Mouse (Mus musculus) stomach, embryonic 16.5 days (tissue): ENCODE data around the gene E4f1. TPM values are rescaled to one million over a fixed set of nuclear protein-coding genes. Genes with fewer than 3 reads are reported as not detected.
"Not testable (repeated sequence)": the region's sequence is repeated elsewhere in the genome, so short reads cannot be mapped to it uniquely, and the experiment has no call there.

Source experiments
- ATAC-seq: fragments of 200-750 bp; cut with Nextera tagmentation; 2 replicates; pipeline ENCODE4 v1.8.0; 2017; ENCODE audit warnings: moderate number of reproducible peaks, moderate TSS enrichment; ENCODE audit not compliant: insufficient read depth, low FRiP score
- H3K27ac ChIP-seq: fragments of 300-500 bp; sonication (generic); 2 replicates; pipeline ENCODE4 v1.5.1; 2014; ENCODE audit warnings: low read length
- H3K27me3 ChIP-seq: fragments of 300-500 bp; sonication (generic); 2 replicates; pipeline ENCODE4 v1.6.1; 2014; ENCODE audit warnings: low read length, control low read depth, mixed read lengths; ENCODE audit not compliant: control insufficient read depth, insufficient read depth
- H3K36me3 ChIP-seq: fragments of 300-500 bp; sonication (generic); 2 replicates; pipeline ENCODE4 v1.6.1; 2014; ENCODE audit warnings: low read length; ENCODE audit not compliant: control insufficient read depth, insufficient read depth
- H3K4me1 ChIP-seq: fragments of 300-500 bp; sonication (generic); 2 replicates; pipeline ENCODE4 v1.6.1; 2014; ENCODE audit warnings: low read length, control low read depth, mixed read lengths; ENCODE audit not compliant: control insufficient read depth, insufficient read depth
- H3K4me2 ChIP-seq: fragments of 300-500 bp; sonication (generic); 2 replicates; pipeline ENCODE4 v1.6.1; 2014; ENCODE audit warnings: low read depth, low read length, mixed read lengths
- H3K4me3 ChIP-seq: fragments of 300-500 bp; sonication (generic); replicated peaks from 2 replicates; pipeline ENCODE4 v1.5.1; 2014; ENCODE audit warnings: mild to moderate bottlenecking, low read length
- H3K9ac ChIP-seq: fragments of 300-500 bp; sonication (generic); 2 replicates; pipeline ENCODE4 v1.6.1; 2014; ENCODE audit warnings: low read length
- H3K9me3 ChIP-seq: fragments of 300-500 bp; sonication (generic); replicated peaks from 2 replicates; pipeline ENCODE4 v1.6.1; 2016; ENCODE audit warnings: low read length, control low read depth; ENCODE audit not compliant: control insufficient read depth
- WGBS: fragments of 180-500 bp; shearing (Covaris S2); extraction: QIAGEN DNeasy Blood & Tissue Kit; methylation state at CpG from one replicate; pipeline ENCODE4 v1.1.7; 2014; 5-methylcytosine and 5-hydroxymethylcytosine counted together
- polyA plus RNA-seq: library from polyadenylated mRNA; unstranded; fragments of >200 nt; fragmentation: Nextera tagmentation; extraction: Ambion mirVana; gene quantifications from 2 replicates; pipeline ENCODE4 v1.2.1, GENCODE M21; 2015

The E4f1 gene
- polyA plus RNA-seq, 1 experiment from 2014 or later, result 29.4 TPM

- H3K4me3 ChIP-seq, result no peak overlapping the region
- H3K27ac ChIP-seq, result peak overlapping the region; percentile 56
- H3K4me1 ChIP-seq, result peaks cover 4% of the 10 kb centered on the region; the same call in 1 of the 2 replicates
- H3K9ac ChIP-seq, result peak overlapping the region; percentile 38; the same call in 1 of the 2 replicates
- H3K9me3 ChIP-seq, result no peaks in the 10 kb centered on the region
- no peaks in the 10 kb centered on the region for H3K27me3 ChIP-seq
- H3K36me3 ChIP-seq, result peaks cover 8% of the 10 kb centered on the region
- WGBS, result 72% methylated on average over 14 of the region's 14 CpGs
- H3K4me2 ChIP-seq, result peak overlapping the region; percentile 1
- ATAC-seq, result peak; percentile 57; the same call in 1 of the 2 replicates
Observed at GRCm38 (mm10) chr17:24429201-24429983, 40.7 kb downstream of the E4f1 start.

- Histone ChIP-seq H3K4me1 (peaks cover 4% of the 10 kb centered on the region; the same call in 1 of the 2 replicates), H3K27ac (peak overlapping the region; percentile 97), H3K4me2 (peak overlapping the region; percentile 73), H3K9ac (peak overlapping the region; percentile 94), H3K9me3 (no peaks in the 10 kb centered on the region), H3K4me3 (peak overlapping the region; percentile 84), H3K36me3 (peaks cover 22% of the 10 kb centered on the region), H3K27me3 (no peaks in the 10 kb centered on the region)
- WGBS, result 2% methylated on average over 8 of the region's 8 CpGs
- ATAC-seq, result no peak
Observed at GRCm38 (mm10) chr17:24427170-24427557, 42.9 kb downstream of the E4f1 start.

DNA sequence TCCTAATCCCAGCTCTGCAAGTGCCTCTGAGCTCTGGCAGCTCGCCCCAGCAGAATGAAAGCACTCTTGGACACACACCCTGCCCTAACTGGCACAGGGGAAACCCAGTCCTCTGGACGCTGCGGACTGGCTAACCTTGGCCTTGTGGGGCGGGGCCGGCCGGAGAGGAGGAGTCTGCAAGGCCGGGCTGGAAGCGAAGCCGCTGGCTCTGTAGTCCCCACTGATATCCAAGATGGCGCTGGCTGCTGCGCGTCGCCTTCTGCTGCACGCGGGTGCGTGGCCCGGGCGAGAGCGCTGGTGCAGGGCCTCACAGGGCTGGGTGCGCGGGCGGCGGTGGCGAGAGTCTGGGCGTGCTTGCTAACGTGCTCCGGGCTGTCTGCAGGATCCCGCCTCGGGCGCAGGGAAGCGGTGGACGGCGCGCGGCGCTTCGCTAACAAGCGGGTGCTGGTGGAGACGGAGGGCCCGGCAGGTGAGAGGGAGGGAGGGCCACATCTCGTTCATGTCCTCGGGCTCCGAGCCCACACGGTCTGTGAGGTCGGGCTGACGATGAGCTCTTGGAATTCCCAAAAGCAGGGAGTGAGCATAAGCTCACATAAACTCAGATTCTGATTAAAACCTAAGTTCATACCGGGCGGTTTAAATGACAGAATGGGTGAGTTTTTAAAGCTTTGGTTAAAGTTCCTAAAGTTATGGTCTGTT is 43.5 kb downstream of the E4f1 start, which contains the start of gene Eci1:
Gene Eci1 (plus strand): TSS at position 171 of the 699 bp plus-strand sequence.
- H3K9me3 ChIP-seq, result no peaks in the 10 kb centered on the region
- no peaks in the 10 kb centered on the region for H3K27me3 ChIP-seq
- H3K4me1 ChIP-seq, result peaks cover 4% of the 10 kb centered on the region; the same call in 1 of the 2 replicates
- H3K4me3 ChIP-seq, result peak within 1 kb of the TSS; percentile 84
- peak; percentile 98 for ATAC-seq
- peak within 1 kb of the TSS; percentile 97 for H3K27ac ChIP-seq
- under 1% methylated on average over 47 of the region's 48 CpGs for WGBS
- H3K36me3 ChIP-seq, result peaks cover 23% of the 10 kb centered on the region
- peak within 1 kb of the TSS; percentile 94 for H3K9ac ChIP-seq
- H3K4me2 ChIP-seq, result peak within 1 kb of the TSS; percentile 73

DNA sequence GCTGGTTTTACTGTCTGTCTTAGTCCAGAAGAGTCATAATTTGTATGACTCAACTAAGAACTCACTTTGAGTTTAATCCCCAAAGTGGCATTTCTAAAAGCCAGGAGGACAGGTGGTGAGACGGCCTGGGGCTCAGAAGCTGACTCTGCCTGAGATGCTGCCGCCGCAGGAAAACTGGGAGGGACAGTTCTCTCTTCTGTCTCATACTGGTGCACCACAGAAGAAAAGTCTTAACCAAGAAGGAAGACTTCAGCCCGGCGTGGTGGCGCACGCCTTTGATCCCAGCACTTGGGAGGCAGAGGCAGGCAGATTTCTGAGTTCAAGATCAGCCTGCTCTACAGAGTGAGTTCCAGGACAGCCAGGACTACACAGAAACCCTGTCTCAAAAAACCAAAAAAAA is 44.2 kb downstream of the E4f1 start:
- H3K27ac ChIP-seq, result peak overlapping the region; percentile 97
- ATAC-seq, result no peak
- no peaks in the 10 kb centered on the region for H3K9me3 ChIP-seq
- peak overlapping the region; percentile 73 for H3K4me2 ChIP-seq
- H3K4me3 ChIP-seq, result no peak overlapping the region; the same call in 1 of the 2 replicates
- WGBS, result 85% methylated on average over 7 of the region's 7 CpGs
- peaks cover 4% of the 10 kb centered on the region; the same call in 1 of the 2 replicates for H3K4me1 ChIP-seq
- H3K9ac ChIP-seq, result peak overlapping the region; percentile 94; the same call in 1 of the 2 replicates
- H3K27me3 ChIP-seq, result no peaks in the 10 kb centered on the region
- peaks cover 30% of the 10 kb centered on the region for H3K36me3 ChIP-seq

GRCm38 (mm10) chr17:24425326-24425725 is 44.8 kb downstream of the E4f1 start:
- not testable (repeated sequence) for ATAC-seq, H3K9ac ChIP-seq, H3K4me2 ChIP-seq, H3K9me3 ChIP-seq, H3K4me1 ChIP-seq, H3K27ac ChIP-seq, H3K4me3 ChIP-seq, H3K27me3 ChIP-seq
- WGBS, result 82% methylated on average over 6 of the region's 8 CpGs
- H3K36me3 ChIP-seq, result peaks cover 34% of the 10 kb centered on the region

DNA sequence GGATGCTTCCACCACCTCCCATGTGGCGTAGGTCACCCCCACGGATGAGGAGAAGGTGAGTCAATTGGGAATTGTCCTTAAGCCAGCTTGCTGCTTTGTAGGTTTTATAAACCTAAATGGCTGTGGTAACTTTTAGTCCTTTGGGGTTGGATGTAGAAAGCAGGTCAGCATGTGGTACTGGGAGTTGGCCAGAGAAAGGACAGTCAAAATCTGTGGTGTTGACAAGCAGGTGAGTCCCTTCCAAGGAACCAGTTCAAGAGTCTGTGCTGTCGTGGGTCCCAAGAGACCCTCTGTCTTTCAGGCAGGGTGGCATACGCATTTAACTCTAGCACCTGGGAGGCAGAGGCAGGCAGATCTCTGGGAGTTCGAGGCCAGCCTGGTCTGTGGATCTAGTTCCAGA is 45.6 kb downstream of the E4f1 start:
- H3K36me3 ChIP-seq, result peaks cover 42% of the 10 kb centered on the region
- 92% methylated on average over 5 of the region's 5 CpGs for WGBS
- H3K4me2 ChIP-seq, result no peak overlapping the region
- ATAC-seq, result no peak
- H3K27ac ChIP-seq, result no peak overlapping the region
- H3K4me3 ChIP-seq, result no peak overlapping the region
- no peaks in the 10 kb centered on the region for H3K27me3 ChIP-seq
- H3K4me1 ChIP-seq, result peaks cover 4% of the 10 kb centered on the region; the same call in 1 of the 2 replicates
- no peaks in the 10 kb centered on the region for H3K9me3 ChIP-seq
- H3K9ac ChIP-seq, result no peak overlapping the region

GRCm38 (mm10) chr17:24423114-24423513 is 47.0 kb downstream of the E4f1 start:
- H3K4me3 ChIP-seq, result no peak overlapping the region
- no peak overlapping the region for H3K27ac ChIP-seq
- H3K36me3 ChIP-seq, result peaks cover 47% of the 10 kb centered on the region
- 86% methylated on average over 4 of the region's 4 CpGs for WGBS
- peaks cover 4% of the 10 kb centered on the region; the same call in 1 of the 2 replicates for H3K4me1 ChIP-seq
- H3K9me3 ChIP-seq, result no peaks in the 10 kb centered on the region
- H3K9ac ChIP-seq, result no peak overlapping the region
- ATAC-seq, result no peak
- H3K27me3 ChIP-seq, result no peaks in the 10 kb centered on the region
- H3K4me2 ChIP-seq, result no peak overlapping the region

DNA sequence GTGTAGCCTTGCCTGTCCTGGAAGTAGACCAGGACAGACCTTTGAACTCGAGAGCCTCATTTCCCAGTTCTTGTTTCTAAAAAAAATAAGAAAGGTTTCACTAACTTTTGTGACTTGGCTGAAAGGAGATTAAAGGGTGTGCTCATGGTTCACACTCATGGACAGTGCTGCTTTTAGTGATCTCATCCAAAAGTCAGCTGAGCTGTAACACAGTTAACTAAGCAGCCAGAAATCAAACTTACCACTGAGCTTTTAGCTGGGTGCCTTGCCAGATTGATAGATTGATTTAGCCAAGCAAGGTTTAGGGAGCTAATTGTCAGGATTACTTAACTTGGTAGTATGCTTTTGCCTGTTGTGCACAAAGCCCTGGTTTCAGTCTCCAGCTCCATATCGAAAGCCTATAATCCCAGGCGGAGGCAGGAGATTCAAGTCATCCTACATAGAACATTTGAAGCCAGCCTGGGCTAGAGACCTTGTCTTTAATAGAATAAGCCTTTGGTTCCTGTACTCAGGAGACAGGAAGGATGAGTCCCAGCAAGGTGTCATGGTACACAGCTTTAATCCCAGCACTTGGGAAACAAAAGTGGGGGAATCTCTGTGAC is 54.0 kb downstream of the E4f1 start:
- no peaks in the 10 kb centered on the region for H3K9me3 ChIP-seq
- peak overlapping the region; percentile 95 for H3K9ac ChIP-seq
- peak overlapping the region; percentile 95 for H3K4me3 ChIP-seq
- 81% methylated on average over 3 of the region's 3 CpGs for WGBS
- no peak overlapping the region for H3K27ac ChIP-seq
- no peaks in the 10 kb centered on the region for H3K27me3 ChIP-seq
- peaks cover 12% of the 10 kb centered on the region for H3K4me1 ChIP-seq
- peak overlapping the region; percentile 88 for H3K4me2 ChIP-seq
- H3K36me3 ChIP-seq, result peaks cover 20% of the 10 kb centered on the region; the same call in 1 of the 2 replicates
- ATAC-seq, result no peak
